Mouse (Mus musculus) forebrain, embryonic 10.5 days (tissue): ENCODE measurements around the gene Brd4. TPM values are rescaled to one million over a fixed set of nuclear protein-coding genes. Genes with fewer than 3 reads are reported as not detected.
A peak's percentile ranks its signal among the peaks of the same experiment; 100 is the strongest.

Source experiments
- DNase-seq: peaks from one replicate; pipeline ENCODE4 v3.0.0-alpha.2; 2017; ENCODE audit warnings: low spot score; ENCODE audit errors: extremely low spot score
- H3K27ac ChIP-seq: fragments of 300-500 bp; sonication (generic); 2 replicates; pipeline ENCODE4 v1.5.1; 2016; ENCODE audit warnings: mild to moderate bottlenecking
- H3K27me3 ChIP-seq: fragments of 300-500 bp; sonication (generic); 2 replicates; pipeline ENCODE4 v1.6.1; 2016; ENCODE audit warnings: mild to moderate bottlenecking; ENCODE audit not compliant: poor library complexity, severe bottlenecking
- H3K36me3 ChIP-seq: fragments of 300-500 bp; sonication (generic); replicated peaks from 2 replicates; pipeline ENCODE4 v1.6.1; 2016; ENCODE audit warnings: mild to moderate bottlenecking, moderate library complexity
- H3K4me1 ChIP-seq: fragments of 300-500 bp; sonication (generic); 2 replicates; pipeline ENCODE4 v1.6.1; 2016
- H3K4me3 ChIP-seq: fragments of 300-500 bp; sonication (generic); 2 replicates; pipeline ENCODE4 v1.5.1; 2016; ENCODE audit warnings: mild to moderate bottlenecking, moderate library complexity
- H3K9me3 ChIP-seq: fragments of 300-500 bp; sonication (generic); 2 replicates; pipeline ENCODE4 v1.6.1; 2016; ENCODE audit warnings: mild to moderate bottlenecking, moderate library complexity
- WGBS: fragments of 180-500 bp; shearing (Covaris S2); methylation state at CpG from one replicate; pipeline ENCODE4 v1.1.7; 2016; 5-methylcytosine and 5-hydroxymethylcytosine counted together
- polyA plus RNA-seq: library from polyadenylated mRNA; unstranded; fragments of >200 nt; fragmentation: Nextera tagmentation; extraction: Ambion mirVana; gene quantifications from 2 replicates; pipeline ENCODE4 v1.2.1, GENCODE M21; 2016

Brd4 gene
- polyA plus RNA-seq, 1 experiment from 2014 or later: 113 TPM

DNA sequence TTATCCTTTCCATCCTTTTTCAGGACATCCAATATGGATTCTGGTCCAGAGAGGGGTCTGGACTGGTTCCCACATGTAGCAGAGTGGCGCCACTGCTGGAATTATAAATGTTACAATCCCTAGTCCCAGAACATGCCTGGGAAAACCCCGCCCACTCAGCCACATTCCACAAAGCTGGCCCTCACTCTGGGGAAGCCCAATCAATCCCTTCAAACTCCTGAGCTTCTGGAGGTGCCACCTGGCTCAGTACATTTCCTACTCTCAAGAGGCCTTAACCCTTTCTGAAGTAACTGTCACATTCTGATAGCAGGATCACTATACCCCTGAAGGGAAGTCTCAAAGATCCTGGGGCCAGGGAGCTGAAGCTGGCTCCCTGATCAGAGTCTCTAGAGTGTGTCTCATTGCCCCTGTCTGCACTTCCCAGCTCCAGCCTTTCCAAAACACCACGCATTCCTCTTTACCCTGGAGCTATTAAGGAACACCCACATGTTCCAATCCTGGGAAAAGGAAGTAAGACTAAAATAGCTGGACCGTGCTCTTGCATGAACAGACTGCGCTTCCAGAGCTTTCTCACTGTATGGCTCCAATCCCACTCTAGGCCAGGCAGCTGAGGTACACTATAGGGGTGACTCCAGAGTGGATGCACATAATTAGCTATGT lies 76.8 kb downstream of the Brd4 start:
- Histone ChIP-seq H3K9me3 (no peaks in the 10 kb centered on the region), H3K4me3 (no peak overlapping the region), H3K36me3 (peaks cover 99% of the 10 kb centered on the region), H3K4me1 (0 out of 2 replicates have a peak, but pooled peaks cover 2% of the 10 kb centered on the region), H3K27ac (no peak overlapping the region), H3K27me3 (no peaks in the 10 kb centered on the region)
- 84% methylated on average over 5 of the region's 5 CpGs for WGBS
- DNase-seq: no peak

DNA sequence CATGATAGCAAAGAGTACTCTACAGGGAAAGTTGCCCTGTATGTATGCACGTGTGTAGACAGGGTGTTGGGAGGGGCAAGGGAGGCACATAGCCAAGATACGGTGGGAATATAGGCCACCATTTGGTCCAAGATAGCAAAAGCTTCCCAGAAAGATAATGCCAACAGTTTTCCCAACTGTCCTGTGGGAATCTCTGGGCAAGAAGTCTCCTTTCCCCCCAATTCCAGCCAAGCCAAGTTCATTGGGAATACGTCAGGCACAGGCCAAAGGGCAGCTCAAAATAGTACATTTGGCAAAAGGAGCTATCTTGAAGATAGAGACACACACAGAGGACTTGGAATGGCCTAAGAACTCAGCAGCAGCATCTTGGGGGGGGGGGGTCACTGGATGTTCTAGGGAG lies 79.2 kb downstream of the Brd4 start:
- H3K4me3 ChIP-seq: no peak overlapping the region
- 0 out of 2 replicates have a peak, but pooled peaks cover 2% of the 10 kb centered on the region for H3K4me1 ChIP-seq
- 90% methylated on average over 3 of the region's 3 CpGs for WGBS
- no peaks in the 10 kb centered on the region for H3K9me3 ChIP-seq
- no peak overlapping the region for H3K27ac ChIP-seq
- H3K36me3 ChIP-seq: peaks cover 99% of the 10 kb centered on the region
- H3K27me3 ChIP-seq: no peaks in the 10 kb centered on the region
- DNase-seq: no peak

DNA sequence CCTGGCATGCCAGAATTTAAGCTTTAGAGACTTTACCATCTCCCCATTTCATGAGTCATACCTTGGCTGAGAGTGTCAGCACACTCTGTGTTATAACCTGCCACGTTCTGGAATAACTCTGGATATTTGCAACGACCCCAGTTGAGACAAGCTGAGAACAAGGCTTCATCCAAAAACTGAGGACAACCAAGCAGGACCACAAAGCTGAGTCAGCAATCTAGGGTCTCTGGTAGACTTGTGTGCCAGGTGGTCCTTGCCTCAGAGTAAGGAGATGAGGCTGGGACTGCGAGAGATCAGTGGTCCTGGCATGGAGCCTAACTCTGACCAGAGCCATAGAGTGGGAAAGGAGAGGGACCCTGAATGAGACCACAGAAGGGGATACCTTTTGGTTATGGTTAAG lies 81.5 kb downstream of the Brd4 start:
- 94% methylated on average over 3 of the region's 3 CpGs for WGBS
- no peak overlapping the region for H3K4me3 ChIP-seq
- no peak for DNase-seq
- H3K9me3 ChIP-seq: no peaks in the 10 kb centered on the region
- no peaks in the 10 kb centered on the region for H3K27me3 ChIP-seq
- no peaks in the 10 kb centered on the region for H3K4me1 ChIP-seq
- H3K27ac ChIP-seq: no peak overlapping the region
- peaks cover 99% of the 10 kb centered on the region for H3K36me3 ChIP-seq

DNA sequence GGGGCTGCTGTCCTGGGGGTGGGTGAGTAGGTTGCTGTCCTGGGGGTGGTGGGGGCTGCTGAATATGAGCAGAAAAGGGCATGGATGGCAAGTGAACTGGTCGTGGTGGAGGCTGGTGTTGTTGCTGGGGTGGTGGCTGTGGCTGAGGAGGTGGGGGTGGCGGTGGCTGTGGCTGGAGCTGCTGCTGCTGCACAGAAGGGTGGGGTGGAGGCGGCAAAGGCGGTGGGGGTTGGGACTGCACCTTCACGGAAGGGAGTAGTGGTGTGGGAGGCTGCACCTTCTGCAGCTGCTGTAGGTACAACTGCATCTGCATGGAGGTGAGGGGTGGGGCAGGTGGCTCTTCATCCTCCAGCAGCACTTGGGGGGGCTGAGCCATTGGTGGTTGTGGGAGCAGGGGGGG lies 83.4 kb downstream of the Brd4 start:
- Histone ChIP-seq H3K36me3 (peaks cover 99% of the 10 kb centered on the region), H3K4me1 (no peaks in the 10 kb centered on the region), H3K9me3 (no peaks in the 10 kb centered on the region), H3K4me3 (no peak overlapping the region), H3K27me3 (no peaks in the 10 kb centered on the region), H3K27ac (0 out of 2 replicates have a peak overlapping the region, but pooled peaks have one; percentile 5)
- 86% methylated on average over 5 of the region's 5 CpGs for WGBS
- DNase-seq: no peak

DNA sequence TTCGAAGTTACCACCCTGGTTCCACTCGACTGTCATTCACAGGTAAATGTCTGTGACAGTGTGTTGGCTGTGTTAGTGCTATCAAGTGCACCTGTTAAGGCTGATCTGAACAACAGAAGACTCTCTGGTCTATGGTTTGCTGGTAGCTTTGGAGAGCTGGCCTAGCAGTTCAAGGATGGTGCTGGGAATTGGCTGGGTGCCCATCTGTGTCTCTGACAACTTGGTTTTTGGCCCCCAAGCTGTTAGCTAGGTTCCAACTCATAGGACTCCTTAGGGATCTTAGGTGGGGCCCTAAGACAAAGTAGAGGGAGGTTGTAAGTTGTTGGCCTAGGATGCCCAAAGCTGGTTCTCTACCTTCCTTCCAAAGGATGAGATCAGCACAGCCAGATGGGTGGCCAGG lies 84.7 kb downstream of the Brd4 start:
- H3K27me3 ChIP-seq: no peaks in the 10 kb centered on the region
- no peak for DNase-seq
- no peaks in the 10 kb centered on the region for H3K9me3 ChIP-seq
- H3K4me3 ChIP-seq: no peak overlapping the region
- no peak overlapping the region for H3K27ac ChIP-seq
- no peaks in the 10 kb centered on the region for H3K4me1 ChIP-seq
- 95% methylated on average over 2 of the region's 2 CpGs for WGBS
- H3K36me3 ChIP-seq: peaks cover 97% of the 10 kb centered on the region

DNA sequence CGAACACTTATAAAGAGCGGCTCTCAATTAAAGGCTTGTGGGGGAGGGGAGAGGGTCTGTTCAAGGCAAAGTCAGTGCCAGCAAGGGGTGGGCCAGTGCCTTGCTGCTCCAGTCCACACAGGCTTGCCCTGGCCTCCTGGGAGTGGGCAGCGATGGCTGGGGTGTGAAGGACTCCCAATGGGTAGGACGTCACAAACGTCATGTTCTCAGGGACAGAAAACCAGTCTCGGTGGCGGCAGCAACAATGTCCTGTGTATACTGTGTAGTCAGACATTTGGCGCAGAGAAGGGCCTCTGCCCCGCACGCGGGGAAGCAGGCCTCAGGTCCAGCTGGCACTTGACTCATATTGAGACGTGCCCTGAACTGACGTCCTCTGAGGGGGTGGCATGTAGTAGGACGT lies 87.4 kb downstream of the Brd4 start:
- no peaks in the 10 kb centered on the region for H3K27me3 ChIP-seq
- H3K4me1 ChIP-seq: no peaks in the 10 kb centered on the region
- H3K36me3 ChIP-seq: peaks cover 76% of the 10 kb centered on the region
- no peak for DNase-seq
- H3K4me3 ChIP-seq: no peak overlapping the region
- H3K9me3 ChIP-seq: no peaks in the 10 kb centered on the region
- 88% methylated on average over 14 of the region's 14 CpGs for WGBS
- H3K27ac ChIP-seq: no peak overlapping the region

DNA sequence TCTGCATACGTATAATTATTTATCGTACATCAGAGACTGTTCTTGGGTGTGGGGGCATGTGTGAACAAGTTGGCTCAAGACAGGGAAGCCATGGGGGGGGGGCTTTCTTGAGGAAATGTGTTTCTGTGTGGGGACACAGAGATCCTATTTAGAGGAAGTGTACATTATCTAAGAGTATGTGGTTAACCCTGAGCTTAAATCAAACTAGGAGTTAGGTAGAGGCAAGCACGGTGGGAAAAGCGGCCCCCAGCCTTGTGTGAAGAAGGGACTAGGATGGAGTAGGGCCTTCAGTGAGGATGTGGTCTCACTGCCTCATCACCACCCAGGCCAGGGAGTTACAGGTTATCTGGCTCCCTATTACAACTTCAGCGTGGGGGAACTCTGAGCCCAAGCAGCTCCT lies 88.8 kb downstream of the Brd4 start:
- peaks cover under 1% of the 10 kb centered on the region; the same call in 1 of the 2 replicates for H3K27me3 ChIP-seq
- H3K4me3 ChIP-seq: no peak overlapping the region
- no peaks in the 10 kb centered on the region for H3K9me3 ChIP-seq
- no peak overlapping the region for H3K27ac ChIP-seq
- H3K4me1 ChIP-seq: no peaks in the 10 kb centered on the region
- DNase-seq: no peak
- peaks cover 62% of the 10 kb centered on the region for H3K36me3 ChIP-seq
- WGBS: 93% methylated on average over 5 of the region's 5 CpGs

DNA sequence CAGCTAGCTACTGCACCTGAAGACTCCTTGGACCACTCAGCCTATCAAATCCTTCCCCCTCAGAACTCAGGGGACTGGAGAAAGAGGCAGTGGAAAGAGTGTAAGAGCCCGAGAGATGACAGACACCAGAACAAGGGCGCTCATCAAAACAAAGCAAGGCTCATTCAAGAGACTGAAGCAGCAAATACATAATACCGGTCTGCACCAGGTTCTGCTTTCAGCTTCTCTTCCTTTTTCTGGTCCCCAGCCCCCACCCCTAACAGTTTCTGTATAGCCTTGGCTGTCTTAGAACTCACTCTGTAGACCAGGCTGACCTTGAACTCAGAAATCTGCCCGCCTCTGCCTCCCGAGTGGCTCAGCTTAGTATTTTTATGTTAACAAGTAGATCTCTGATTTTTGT lies 91.5 kb downstream of the Brd4 start:
- H3K4me1 ChIP-seq: peaks cover 17% of the 10 kb centered on the region
- no peak for DNase-seq
- 90% methylated on average over 5 of the region's 5 CpGs for WGBS
- H3K27ac ChIP-seq: no peak overlapping the region
- peaks cover 35% of the 10 kb centered on the region for H3K36me3 ChIP-seq
- H3K27me3 ChIP-seq: peaks cover 27% of the 10 kb centered on the region
- no peak overlapping the region for H3K4me3 ChIP-seq
- no peaks in the 10 kb centered on the region for H3K9me3 ChIP-seq

DNA sequence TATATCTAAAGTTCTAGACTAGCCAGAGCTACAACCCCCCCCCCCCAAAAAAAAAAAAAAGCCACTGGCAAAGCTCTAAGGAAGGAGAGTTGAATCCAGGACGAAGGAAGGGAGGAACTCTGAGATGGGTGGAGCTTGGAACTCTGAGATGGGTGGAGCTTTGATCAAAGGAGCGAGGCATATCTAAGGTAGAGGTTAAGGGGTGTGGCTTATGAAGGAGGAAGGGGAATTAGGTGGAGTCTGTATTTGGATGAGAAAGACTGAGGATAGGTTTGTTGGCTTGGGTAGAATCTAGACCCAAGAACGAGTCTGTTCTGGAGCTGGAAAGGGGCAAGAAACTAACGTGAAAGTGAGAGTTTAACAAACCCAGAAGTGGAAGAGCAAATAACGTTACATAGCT lies 94.7 kb downstream of the Brd4 start:
- Histone ChIP-seq H3K36me3 (0 out of 2 replicates have a peak, but pooled peaks cover 6% of the 10 kb centered on the region), H3K4me1 (peaks cover 17% of the 10 kb centered on the region), H3K27me3 (peaks cover 38% of the 10 kb centered on the region), H3K9me3 (no peaks in the 10 kb centered on the region), H3K4me3 (peak overlapping the region; percentile 55), H3K27ac (no peak overlapping the region)
- WGBS: 14% methylated on average over 5 of the region's 5 CpGs
- DNase-seq: no peak

DNA sequence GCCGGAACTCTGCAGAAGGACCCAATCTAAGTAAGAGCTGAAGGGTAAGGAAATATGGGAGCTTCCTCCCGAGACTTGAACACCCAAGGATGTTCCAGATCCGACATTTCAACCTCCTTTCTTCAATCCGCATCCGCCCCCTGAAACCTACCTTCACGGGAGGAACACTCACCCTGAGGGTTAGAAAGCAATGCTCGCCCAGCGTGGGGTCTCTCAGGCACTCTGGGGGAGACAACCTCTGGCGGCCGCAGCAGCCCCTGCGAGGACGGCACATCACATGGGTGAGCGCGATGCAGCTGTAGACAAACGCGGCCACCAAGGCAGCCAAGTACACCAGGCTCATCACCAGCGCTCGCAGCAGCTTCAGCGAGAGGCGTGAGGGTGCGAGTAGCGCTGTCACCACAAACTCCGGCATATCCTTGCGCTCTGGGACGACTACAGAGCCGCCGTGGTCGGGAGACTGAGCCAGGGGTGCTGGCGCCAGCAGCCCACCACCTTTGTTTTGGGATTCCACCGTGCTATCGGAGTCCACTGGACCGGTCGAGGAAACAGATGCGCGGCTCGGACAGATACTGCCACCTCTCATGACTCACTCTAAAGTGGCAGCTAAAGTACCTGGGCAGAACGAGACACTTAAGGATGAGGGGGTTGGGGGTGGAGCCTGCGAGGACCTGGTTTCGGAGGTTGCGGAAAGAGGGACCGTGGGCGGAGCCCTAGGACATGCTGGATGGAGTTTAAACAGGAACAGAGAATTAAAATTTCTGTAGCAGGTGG lies 95.5 kb downstream of the Brd4 start, which contains the start of gene Ephx3:
Gene Ephx3, minus strand, starts transcription at position 687 of the 774 bp plus-strand sequence.
- peaks cover 17% of the 10 kb centered on the region for H3K4me1 ChIP-seq
- 0 out of 2 replicates have a peak, but pooled peaks cover 4% of the 10 kb centered on the region for H3K36me3 ChIP-seq
- WGBS: 5% methylated on average over 42 of the region's 42 CpGs
- H3K4me3 ChIP-seq: peak within 1 kb of the TSS; percentile 55
- peaks cover 41% of the 10 kb centered on the region for H3K27me3 ChIP-seq
- DNase-seq: no peak
- H3K9me3 ChIP-seq: no peaks in the 10 kb centered on the region
- peak within 1 kb of the TSS; percentile 26; the same call in 1 of the 2 replicates for H3K27ac ChIP-seq

DNA sequence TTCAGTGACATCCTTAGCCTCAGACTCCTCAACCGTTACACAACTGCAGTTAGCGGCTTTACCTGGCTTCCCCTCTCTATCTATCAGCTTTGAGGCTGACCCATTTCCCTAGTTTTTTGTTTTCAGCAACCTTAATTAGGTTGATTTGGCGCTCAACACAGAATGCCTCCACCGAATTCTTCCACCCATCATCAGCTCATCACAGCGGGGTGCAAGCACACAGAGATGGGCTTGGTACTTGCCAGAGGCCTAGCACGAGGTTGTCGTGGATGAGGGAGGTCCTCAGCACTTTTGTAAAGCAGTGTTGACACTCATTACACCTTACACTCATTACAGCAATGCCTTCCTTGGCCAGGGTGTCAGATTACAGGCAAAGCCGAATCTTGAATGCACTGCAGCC lies 101.5 kb downstream of the Brd4 start:
- Histone ChIP-seq H3K36me3 (no peaks in the 10 kb centered on the region), H3K27me3 (peaks cover 14% of the 10 kb centered on the region), H3K4me1 (peaks cover 27% of the 10 kb centered on the region), H3K9me3 (no peaks in the 10 kb centered on the region), H3K27ac (no peak overlapping the region), H3K4me3 (no peak overlapping the region)
- DNase-seq: no peak
- 23% methylated on average over 8 of the region's 8 CpGs for WGBS

DNA sequence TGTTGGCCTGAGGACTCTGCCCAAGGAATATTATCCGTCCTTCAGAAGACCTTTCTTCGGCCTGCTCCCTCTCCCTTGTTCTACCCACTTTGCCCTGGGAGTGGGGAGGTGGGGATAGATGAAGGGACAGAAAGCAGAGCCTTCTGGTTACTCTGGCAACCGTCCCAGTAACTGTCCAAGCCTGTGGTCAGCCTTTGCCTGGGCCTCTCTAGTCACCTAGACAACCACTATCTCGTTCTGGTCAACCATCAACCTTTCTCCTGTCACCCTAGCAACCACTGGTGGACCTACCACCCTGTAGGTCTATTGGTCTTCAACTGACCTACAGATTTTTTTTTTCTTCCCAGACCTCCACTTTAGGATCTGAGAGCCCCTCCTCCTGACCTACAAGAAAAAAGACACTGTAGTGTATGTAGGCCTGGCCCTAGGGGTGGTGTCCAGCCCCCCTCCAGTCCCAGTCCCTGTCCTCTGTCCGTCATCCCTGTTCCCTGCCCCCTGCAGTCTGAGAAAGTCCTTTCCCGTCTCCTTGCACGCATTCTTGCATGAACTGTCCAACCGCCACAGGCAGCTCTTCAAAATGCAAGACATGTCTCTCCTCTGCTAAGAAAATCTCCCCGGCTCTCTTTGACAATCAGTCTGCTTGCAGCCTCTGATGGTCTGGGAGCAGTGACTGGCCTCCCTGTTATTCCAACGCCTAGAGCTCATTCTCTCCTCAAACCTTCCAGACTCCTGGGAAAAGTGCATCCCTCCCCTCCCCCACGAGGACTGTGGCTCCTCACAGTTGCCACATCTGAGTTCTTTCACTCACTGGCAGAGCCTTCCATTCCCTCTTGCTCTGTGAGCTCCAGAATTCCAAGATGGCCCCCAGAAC lies 104.7 kb downstream of the Brd4 start:
- H3K4me3 ChIP-seq: no peak overlapping the region
- peaks cover 3% of the 10 kb centered on the region; the same call in 1 of the 2 replicates for H3K27me3 ChIP-seq
- no peaks in the 10 kb centered on the region for H3K36me3 ChIP-seq
- no peaks in the 10 kb centered on the region for H3K9me3 ChIP-seq
- H3K27ac ChIP-seq: peak overlapping the region; percentile 48
- peaks cover 27% of the 10 kb centered on the region for H3K4me1 ChIP-seq
- 68% methylated on average over 11 of the region's 11 CpGs for WGBS
- DNase-seq: no peak
